Mouse (Mus musculus) neural tube, embryonic 14.5 days (tissue): ENCODE results near the gene Smim23. TPM values are rescaled to one million over a fixed set of nuclear protein-coding genes. Genes with fewer than 3 reads are reported as not detected.

Experiments
- ATAC-seq: fragments of 200-750 bp; cut with Nextera tagmentation; 2 replicates; pipeline ENCODE4 v1.8.0; 2017; ENCODE audit warnings: low read depth, mild to moderate bottlenecking, moderate TSS enrichment, moderate library complexity
- H3K27ac ChIP-seq: fragments of 300-500 bp; sonication (generic); 2 replicates; pipeline ENCODE4 v1.5.1; 2014; ENCODE audit warnings: low read depth, mild to moderate bottlenecking, control low read depth, low read length, moderate library complexity, mixed read lengths
- H3K27me3 ChIP-seq: fragments of 300-500 bp; sonication (generic); 2 replicates; pipeline ENCODE4 v1.6.1; 2014; ENCODE audit warnings: low read length; ENCODE audit not compliant: control insufficient read depth, insufficient read depth
- H3K36me3 ChIP-seq: fragments of 300-500 bp; sonication (generic); 2 replicates; pipeline ENCODE4 v1.6.1; 2014; ENCODE audit warnings: low read length, mixed read lengths; ENCODE audit not compliant: control insufficient read depth, insufficient read depth
- H3K4me1 ChIP-seq: fragments of 300-500 bp; sonication (generic); 2 replicates; pipeline ENCODE4 v1.6.1; 2014; ENCODE audit warnings: low read length; ENCODE audit not compliant: control insufficient read depth, insufficient read depth
- H3K4me2 ChIP-seq: fragments of 300-500 bp; sonication (generic); 2 replicates; pipeline ENCODE4 v1.6.1; 2014; ENCODE audit warnings: mild to moderate bottlenecking, low read depth, low read length, control low read depth
- H3K4me3 ChIP-seq: fragments of 300-500 bp; sonication (generic); 2 replicates; pipeline ENCODE4 v1.5.1; 2014; ENCODE audit warnings: low read depth, low read length, control low read depth, mixed read lengths
- H3K9ac ChIP-seq: fragments of 300-500 bp; sonication (generic); replicated peaks from 2 replicates; pipeline ENCODE4 v1.6.1; 2014; ENCODE audit warnings: low read depth, mild to moderate bottlenecking, control low read depth, low read length, mixed read lengths
- H3K9me3 ChIP-seq: fragments of 300-500 bp; sonication (generic); 2 replicates; pipeline ENCODE4 v1.6.1; 2016; ENCODE audit warnings: low read length; ENCODE audit not compliant: control insufficient read depth
- WGBS: fragments of 180-500 bp; shearing (Covaris S2); extraction: QIAGEN DNeasy Blood & Tissue Kit; methylation state at CpG from one replicate; pipeline ENCODE4 v1.1.7; 2014; 5-methylcytosine and 5-hydroxymethylcytosine counted together
- polyA plus RNA-seq: library from polyadenylated mRNA; unstranded; fragments of >200 nt; fragmentation: Nextera tagmentation; extraction: Ambion mirVana; gene quantifications from 2 replicates; pipeline ENCODE4 v1.2.1, GENCODE M21; 2014

The Smim23 gene
- polyA plus RNA-seq: not detected in 2 replicates

- H3K36me3 ChIP-seq: no peaks in the 10 kb centered on the region
- no peak within 1 kb of the TSS for H3K4me3 ChIP-seq
- H3K4me1 ChIP-seq: no peaks in the 10 kb centered on the region
- no peaks in the 10 kb centered on the region for H3K9me3 ChIP-seq
- no peak within 1 kb of the TSS for H3K27ac ChIP-seq
- no peak for ATAC-seq
- 88% methylated on average over 1 of the region's 1 CpGs for WGBS
- H3K27me3 ChIP-seq: no peaks in the 10 kb centered on the region
- no peak within 1 kb of the TSS for H3K4me2 ChIP-seq
- H3K9ac ChIP-seq: no peak within 1 kb of the TSS
Measured at GRCm38 (mm10) chr11:32824505-32824904, at the start of gene Smim23. Smim23 (minus strand) TSS chr11:32824605.

- no peaks in the 10 kb centered on the region for H3K36me3 ChIP-seq
- H3K4me2 ChIP-seq: no peak overlapping the region
- no peaks in the 10 kb centered on the region for H3K27me3 ChIP-seq
- ATAC-seq: no peak
- H3K4me3 ChIP-seq: no peak overlapping the region
- H3K4me1 ChIP-seq: no peaks in the 10 kb centered on the region; the same call in 1 of the 2 replicates
- H3K27ac ChIP-seq: no peak overlapping the region
- H3K9ac ChIP-seq: no peak overlapping the region
- 88% methylated on average over 10 of the region's 10 CpGs for WGBS
- H3K9me3 ChIP-seq: no peaks in the 10 kb centered on the region
Measured at GRCm38 (mm10) chr11:32868619-32869383, 44.4 kb upstream of the Smim23 start.

DNA sequence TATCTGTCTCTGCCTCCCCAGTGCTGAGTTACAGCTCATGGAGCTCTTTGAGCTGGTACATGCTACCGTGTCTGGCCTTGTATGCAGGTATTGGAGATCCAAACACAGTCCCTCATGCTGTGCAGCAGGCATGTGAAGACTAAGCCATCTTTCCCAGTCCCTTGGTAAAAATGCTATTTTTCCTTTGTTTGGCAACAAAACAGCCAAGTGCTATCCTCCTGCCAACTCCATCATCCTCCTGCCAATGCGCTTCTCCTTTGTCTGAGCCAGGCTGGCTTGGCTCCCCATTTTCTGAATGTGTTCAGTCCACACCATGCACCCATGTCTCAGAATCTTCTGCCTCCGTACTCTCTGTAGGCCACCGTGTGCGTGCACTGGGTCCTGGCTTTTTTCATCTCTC is 40.2 kb upstream of the Smim23 start:
- no peak for ATAC-seq
- Histone ChIP-seq H3K9ac (no peak overlapping the region), H3K4me1 (no peaks in the 10 kb centered on the region; the same call in 1 of the 2 replicates), H3K27me3 (no peaks in the 10 kb centered on the region), H3K4me2 (no peak overlapping the region), H3K36me3 (no peaks in the 10 kb centered on the region), H3K27ac (no peak overlapping the region), H3K9me3 (no peaks in the 10 kb centered on the region), H3K4me3 (no peak overlapping the region)
- WGBS: 88% methylated on average over 5 of the region's 5 CpGs

- Histone ChIP-seq H3K27ac (no peak overlapping the region; the same call in 1 of the 2 replicates), H3K4me3 (no peak overlapping the region), H3K36me3 (no peaks in the 10 kb centered on the region), H3K9me3 (no peaks in the 10 kb centered on the region), H3K4me1 (peaks cover 6% of the 10 kb centered on the region; the same call in 1 of the 2 replicates), H3K4me2 (no peak overlapping the region), H3K27me3 (no peaks in the 10 kb centered on the region), H3K9ac (no peak overlapping the region)
- ATAC-seq: peak; percentile 91
- WGBS: 26% methylated on average over 8 of the region's 8 CpGs
Measured at GRCm38 (mm10) chr11:32857418-32857879, 33.0 kb upstream of the Smim23 start.

DNA sequence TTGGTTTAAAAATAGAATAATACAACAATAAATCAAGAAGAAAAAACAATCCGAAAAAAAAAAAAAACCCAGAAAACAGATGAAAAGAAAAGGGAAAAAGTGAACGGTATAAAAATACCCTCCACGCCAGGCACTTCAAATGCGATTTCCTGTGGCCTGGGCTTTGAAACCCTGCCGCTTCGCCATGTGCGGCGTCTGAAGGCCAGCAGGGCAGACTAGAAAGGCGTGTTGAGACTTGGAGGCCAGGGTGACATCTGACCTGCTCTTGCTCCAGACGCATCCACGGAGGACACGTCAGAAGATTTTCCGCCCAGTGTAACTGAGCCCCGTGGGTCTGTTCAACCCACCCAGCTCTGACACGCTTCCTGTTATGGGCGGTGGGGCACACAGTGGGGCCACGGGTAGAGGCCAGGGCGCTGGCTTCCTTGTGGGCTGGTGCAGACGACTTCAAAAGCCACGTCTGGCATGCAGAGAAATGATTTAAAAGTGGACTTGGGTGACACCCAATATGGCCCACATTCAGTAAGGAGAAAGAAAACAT is 22.3 kb upstream of the Smim23 start:
- no peaks in the 10 kb centered on the region for H3K9me3 ChIP-seq
- no peak for ATAC-seq
- no peak overlapping the region for H3K27ac ChIP-seq
- H3K36me3 ChIP-seq: no peaks in the 10 kb centered on the region
- no peaks in the 10 kb centered on the region for H3K27me3 ChIP-seq
- 79% methylated on average over 20 of the region's 20 CpGs for WGBS
- no peak overlapping the region for H3K4me2 ChIP-seq
- H3K4me1 ChIP-seq: no peaks in the 10 kb centered on the region
- H3K9ac ChIP-seq: no peak overlapping the region
- no peak overlapping the region for H3K4me3 ChIP-seq

- Histone ChIP-seq H3K4me2 (no peak overlapping the region), H3K9me3 (no peaks in the 10 kb centered on the region), H3K9ac (no peak overlapping the region), H3K4me1 (no peaks in the 10 kb centered on the region), H3K36me3 (no peaks in the 10 kb centered on the region), H3K27me3 (no peaks in the 10 kb centered on the region), H3K27ac (no peak overlapping the region), H3K4me3 (no peak overlapping the region)
- WGBS: 66% methylated on average over 5 of the region's 5 CpGs
- ATAC-seq: no peak
Measured at GRCm38 (mm10) chr11:32841169-32841568, 16.8 kb upstream of the Smim23 start.

GRCm38 (mm10) chr11:32840256-32840655 is 15.9 kb upstream of the Smim23 start:
- no peak overlapping the region for H3K9ac ChIP-seq
- no peaks in the 10 kb centered on the region for H3K36me3 ChIP-seq
- no peak for ATAC-seq
- H3K27ac ChIP-seq: no peak overlapping the region
- H3K4me2 ChIP-seq: no peak overlapping the region
- H3K9me3 ChIP-seq: no peaks in the 10 kb centered on the region
- no peaks in the 10 kb centered on the region for H3K4me1 ChIP-seq
- H3K4me3 ChIP-seq: no peak overlapping the region
- H3K27me3 ChIP-seq: no peaks in the 10 kb centered on the region
- 69% methylated on average over 9 of the region's 9 CpGs for WGBS

DNA sequence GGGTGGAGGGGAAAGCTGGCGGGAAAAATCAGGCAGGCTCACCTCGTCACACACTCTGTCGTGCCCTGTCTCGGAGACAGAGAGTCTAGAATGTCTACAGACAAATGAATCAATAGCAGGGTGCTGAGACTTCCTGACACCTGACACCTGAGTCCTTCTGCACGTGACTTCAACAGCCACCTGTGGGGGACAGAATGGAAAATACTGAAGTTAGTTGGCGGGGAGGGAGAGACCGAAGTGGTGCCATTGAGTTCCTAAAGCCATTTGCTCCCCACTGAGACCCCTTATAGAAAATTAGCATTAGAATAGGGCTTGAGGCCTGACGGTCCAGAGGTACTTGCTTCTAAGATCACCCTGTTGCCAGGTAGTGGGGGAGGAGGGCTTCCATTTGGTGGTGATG is 10.6 kb upstream of the Smim23 start:
- ATAC-seq: no peak
- WGBS: 12% methylated on average over 8 of the region's 8 CpGs
- Histone ChIP-seq H3K4me1 (0 out of 2 replicates have a peak, but pooled peaks cover 3% of the 10 kb centered on the region), H3K4me2 (no peak overlapping the region), H3K9me3 (no peaks in the 10 kb centered on the region), H3K36me3 (no peaks in the 10 kb centered on the region), H3K9ac (no peak overlapping the region), H3K4me3 (no peak overlapping the region), H3K27me3 (no peaks in the 10 kb centered on the region), H3K27ac (no peak overlapping the region)

GRCm38 (mm10) chr11:32834367-32834918 is 10.0 kb upstream of the Smim23 start:
- H3K27me3 ChIP-seq: no peaks in the 10 kb centered on the region
- H3K9me3 ChIP-seq: no peaks in the 10 kb centered on the region
- no peak overlapping the region for H3K9ac ChIP-seq
- H3K36me3 ChIP-seq: no peaks in the 10 kb centered on the region
- WGBS: 14% methylated on average over 13 of the region's 13 CpGs
- H3K4me2 ChIP-seq: no peak overlapping the region
- no peak overlapping the region for H3K27ac ChIP-seq
- H3K4me3 ChIP-seq: no peak overlapping the region
- no peak for ATAC-seq
- H3K4me1 ChIP-seq: 0 out of 2 replicates have a peak, but pooled peaks cover 3% of the 10 kb centered on the region
